Mouse (Mus musculus) embryonic fibroblast, embryonic 13.5 days (primary cell): ENCODE results near the gene Spag9.

Experiments used
- CTCF ChIP-seq: IDR thresholded peaks from 2 replicates; pipeline ENCODE4 v1.5.1; 2011; ENCODE audit warnings: mild to moderate bottlenecking, control low read depth, low read length, moderate library complexity, borderline replicate concordance; ENCODE audit not compliant: insufficient read depth
- POLR2A ChIP-seq: IDR thresholded peaks from 2 replicates; pipeline ENCODE4 v1.6.1; 2011; ENCODE audit warnings: low read depth, mild to moderate bottlenecking, control low read depth, low read length, moderate library complexity

GRCm38 (mm10) chr11:94117836-94118235 is 121.9 kb downstream of the Spag9 start:
- TF ChIP-seq CTCF (no peak), POLR2A (no peak)
